8 mouse cellular contexts compared by ENCODE assay signal in the genomic region with DNA sequence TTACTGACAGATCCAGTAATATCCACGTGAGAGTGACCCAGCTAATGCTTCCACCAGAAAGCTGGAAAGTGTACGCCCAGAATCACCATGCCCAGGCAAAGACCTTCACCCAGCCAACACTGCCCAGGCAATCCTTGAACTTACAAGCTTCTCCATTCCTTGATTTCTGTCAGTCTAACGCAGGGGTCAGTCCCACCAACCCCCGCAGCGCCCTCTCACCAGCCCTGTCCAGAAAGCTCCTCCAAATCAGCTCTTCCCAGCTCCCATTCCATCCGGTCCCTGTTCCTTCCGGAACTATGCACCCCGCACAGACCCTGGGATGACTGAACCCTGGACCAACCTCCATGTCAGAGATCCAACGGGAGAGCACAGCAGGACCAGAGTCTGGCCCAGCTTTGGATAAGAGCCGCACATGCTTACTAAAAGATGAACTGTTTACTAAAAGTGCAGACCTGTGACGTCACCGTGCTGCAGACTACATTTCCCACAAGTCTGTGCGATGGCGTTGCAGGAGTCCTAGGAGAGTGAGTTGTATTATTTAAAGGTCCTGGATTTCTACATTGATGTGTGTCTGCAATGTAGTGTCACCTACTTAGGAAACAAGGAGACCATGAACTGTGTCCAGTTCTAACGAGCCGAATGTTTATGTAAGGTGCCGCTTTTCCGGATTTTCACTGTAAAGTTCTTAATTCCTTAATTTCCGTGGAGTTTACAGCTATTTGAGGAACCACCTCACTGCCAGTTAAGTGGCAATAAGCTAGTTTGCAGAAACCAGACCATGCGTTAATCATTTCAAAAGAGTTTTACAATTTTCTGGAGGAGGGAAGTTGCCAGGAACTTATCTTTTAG. TPM values are rescaled to one million over a fixed set of nuclear protein-coding genes. Genes with fewer than 3 reads are reported as not detected.
DNase-seq lines count a peak whose midpoint lies in the region; ATAC-seq lines count a peak whose summit lies in the region.

A gene (minus strand): TSS at position 453 of the 849 bp plus-strand sequence.

- 1% methylated on average over 20 of the region's 20 CpGs for WGBS in hindbrain, embryonic 11.5 days

- H3K27me3 ChIP-seq in hindbrain, embryonic 11.5 days (ENCODE audit: control insufficient read depth, insufficient read depth, low read length) = no peaks in the 10 kb centered on the region

- peak; percentile 96 for ATAC-seq in hindbrain, embryonic 11.5 days (ENCODE audit: low FRiP score)

- peak within 1 kb of the TSS; percentile 51 for H3K9ac ChIP-seq in hindbrain, embryonic 11.5 days (ENCODE audit: low read depth, low read length)

- no peaks in the 10 kb centered on the region for H3K9me3 ChIP-seq in hindbrain, embryonic 11.5 days (ENCODE audit: control insufficient read depth, low read length)

- no peak within 1 kb of the TSS for H3K27ac ChIP-seq in hindbrain, embryonic 11.5 days (ENCODE audit: low read depth, low read length)

- no peaks in the 10 kb centered on the region for H3K4me1 ChIP-seq in hindbrain, embryonic 11.5 days (replicated peaks; ENCODE audit: control insufficient read depth, insufficient read depth, low read length)

- H3K36me3 ChIP-seq in hindbrain, embryonic 11.5 days (ENCODE audit: control insufficient read depth, insufficient read depth, low read length) = no peaks in the 10 kb centered on the region

- DNase-seq in MN1 (ENCODE audit: low spot score) = peak; percentile 88
- peak; percentile 93 for DNase-seq in cerebellum, adult 9-11 months
- peak; percentile 91 to 95 for DNase-seq in frontal cortex, adult 2 months (ENCODE audit: extremely low spot score in 1 of 2, low spot score in 1 of 2)
- DNase-seq in hindbrain, embryonic 11.5 days (ENCODE audit: low spot score) = peak; percentile 87
- peak; percentile 81 to 85 for DNase-seq in layer of hippocampus, postnatal 10 days (ENCODE audit: low spot score in 2 of 2)
- peak; percentile 95 for DNase-seq in lung, postnatal 10 days
- peak; percentile 82 for DNase-seq in ovary, postnatal 36 days (ENCODE audit: low spot score)
- DNase-seq in thymus, postnatal 25 days = peak; percentile 86

- peak within 1 kb of the TSS; percentile 52 for H3K4me2 ChIP-seq in hindbrain, embryonic 11.5 days (replicated peaks; ENCODE audit: low read depth, low read length)

- H3K4me3 ChIP-seq in hindbrain, embryonic 11.5 days (ENCODE audit: low read depth, low read length) = peak within 1 kb of the TSS; percentile 45

RNA-seq across cellular contexts. Expression of the gene that starts here (rescaled TPM):
- polyA plus RNA-seq in frontal cortex, adult 2 months (2012; rRNA removed) = 8.2 and 8.4 TPM in 2 replicates
- 7.5 TPM in 2 replicates for polyA plus RNA-seq in hindbrain, embryonic 11.5 days (2014; fragmentation: Nextera tagmentation; extraction: Ambion mirVana)
- 10 to 100 TPM; 10.8 to 11.2 TPM for total RNA-seq in layer of hippocampus, postnatal 10 days (2021)
